Mouse (Mus musculus): ENCODE measurements around the gene Stil.

DNA sequence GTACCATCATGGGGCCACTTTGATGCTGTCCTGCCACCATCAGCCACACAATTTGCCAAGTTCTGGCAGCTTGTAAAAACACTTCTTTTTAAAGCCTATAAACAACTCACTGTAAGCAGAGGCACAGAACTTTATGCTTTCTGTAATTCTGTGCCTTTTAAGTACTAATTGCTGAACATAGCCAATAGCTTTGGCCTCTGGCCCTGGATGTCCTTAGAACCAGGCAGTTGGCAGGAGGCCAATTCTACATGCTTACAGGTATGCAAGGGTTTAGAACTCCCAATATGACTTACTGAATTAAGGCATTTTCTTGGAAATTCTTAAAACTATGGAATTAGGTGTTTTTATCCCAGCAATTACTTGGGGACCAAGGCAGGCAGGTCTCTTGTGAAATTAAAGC, 42.6 kb upstream of the Stil start:
- no peak for TF ChIP-seq CTCF (IDR thresholded peaks at IDR 0.05; ENCODE audit: low read depth, low read length)
- TF ChIP-seq POLR2A (IDR thresholded peaks at IDR 0.05; ENCODE audit: extremely low read depth, insufficient read depth, low read length) = no peak

Measured in liver, adult 2 months (tissue).